Mouse (Mus musculus): Measurements from ENCODE around the gene Nrxn3.

DNA sequence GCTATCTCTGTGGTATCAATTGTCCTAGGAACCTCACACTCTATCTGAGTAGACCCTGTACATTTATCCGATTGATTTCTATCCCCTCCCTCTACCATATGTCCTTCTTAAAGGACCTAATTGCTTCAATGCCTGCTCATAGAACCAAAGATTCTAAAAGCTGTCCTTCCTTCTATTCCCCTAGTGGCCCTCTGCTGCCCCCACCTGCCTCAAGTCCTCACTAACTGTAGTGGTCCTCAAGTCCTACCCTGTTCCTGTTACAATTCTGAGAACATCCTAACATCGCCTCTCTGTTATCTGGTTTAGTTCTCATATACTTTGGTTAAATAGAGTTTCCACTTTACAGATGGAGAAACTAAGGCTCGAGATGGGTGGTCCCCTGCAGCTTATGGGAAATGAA lies 16.7 kb upstream of the Nrxn3 start:
- TF ChIP-seq CTCF (IDR thresholded peaks at IDR 0.05; ENCODE audit: extremely low read depth, insufficient read length, insufficient replicate concordance, low read depth, low read length) (no peak), POLR2A (IDR thresholded peaks at IDR 0.05; ENCODE audit: low read depth, low read length) (no peak)
